Mouse (Mus musculus) left cerebral cortex, postnatal 14 days (tissue): ENCODE data around the gene Fam129a. TPM values are rescaled to one million over a fixed set of nuclear protein-coding genes. Genes with fewer than 3 reads are reported as not detected.
"Not testable (repeated sequence)": the region's sequence is repeated elsewhere in the genome, so short reads cannot be mapped to it uniquely, and the experiment has no call there.

Experiments used
- DNase-seq, 2 experiments: peaks; one replicate each; pipeline ENCODE4 v3.0.0; 2021 to 2022; ENCODE audit warnings: low spot score in 2 of 2, mixed read lengths in 1 of 2
- intact Hi-C: fragments of 180-260 bp; cut with DNase I; formaldehyde crosslinking; loops from one replicate; pipeline ENCODE4 v1.15.1; 2025
- total RNA-seq, 2 experiments: library from RNA; stranded (reverse); gene quantifications; 2 replicates each; pipeline ENCODE4 v1.2.3; 2021

Gene Fam129a
- total RNA-seq, 2 experiments from 2014 or later: 5.4 to 5.9 TPM

DNA sequence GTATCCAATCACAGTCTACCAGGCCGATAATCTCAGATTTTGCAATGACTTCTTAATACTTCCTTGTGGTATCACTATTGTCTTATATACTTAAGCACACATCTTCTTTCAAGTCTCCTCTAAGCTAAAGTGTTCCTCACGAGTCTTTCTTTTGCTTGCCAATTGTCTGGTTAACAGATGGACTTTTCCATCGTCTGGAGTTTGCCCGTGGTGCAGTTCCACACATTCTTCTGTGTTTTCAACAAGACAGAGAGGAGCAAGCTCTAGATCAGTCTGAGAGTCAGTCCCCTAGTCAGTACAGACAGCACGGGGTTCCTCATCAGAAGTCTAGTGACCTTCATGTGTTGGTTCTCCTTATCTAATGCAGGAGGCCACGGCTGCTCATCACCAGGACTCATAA lies 10.5 kb downstream of the Fam129a start:
- DNase-seq: peak in 1 of 2 experiments; percentile 31

DNA sequence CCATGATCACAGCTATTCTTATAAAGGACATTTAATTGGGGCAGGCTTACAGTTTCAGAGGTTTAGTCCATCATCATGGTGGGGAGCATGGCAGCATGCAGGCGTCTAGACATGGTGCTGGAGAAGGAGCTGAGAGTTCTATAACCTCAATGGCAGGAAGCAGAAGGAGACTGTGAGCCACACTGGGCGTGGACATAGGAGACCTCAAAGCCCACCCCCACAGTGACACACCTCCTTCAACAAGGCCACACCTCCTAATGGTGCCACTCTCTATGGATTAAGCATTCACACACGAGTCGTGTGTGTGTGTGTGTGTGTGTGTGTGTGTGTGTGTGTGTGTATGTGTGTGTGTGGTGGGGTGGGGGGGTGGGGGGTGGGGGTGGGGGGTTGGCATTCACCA lies 11.0 kb downstream of the Fam129a start:
- no peak for DNase-seq
- intact Hi-C loops: no loop called here

More for the DNA sequence above, 10.5 kb downstream of the Fam129a start:
- intact Hi-C loops: no loop called here

DNA sequence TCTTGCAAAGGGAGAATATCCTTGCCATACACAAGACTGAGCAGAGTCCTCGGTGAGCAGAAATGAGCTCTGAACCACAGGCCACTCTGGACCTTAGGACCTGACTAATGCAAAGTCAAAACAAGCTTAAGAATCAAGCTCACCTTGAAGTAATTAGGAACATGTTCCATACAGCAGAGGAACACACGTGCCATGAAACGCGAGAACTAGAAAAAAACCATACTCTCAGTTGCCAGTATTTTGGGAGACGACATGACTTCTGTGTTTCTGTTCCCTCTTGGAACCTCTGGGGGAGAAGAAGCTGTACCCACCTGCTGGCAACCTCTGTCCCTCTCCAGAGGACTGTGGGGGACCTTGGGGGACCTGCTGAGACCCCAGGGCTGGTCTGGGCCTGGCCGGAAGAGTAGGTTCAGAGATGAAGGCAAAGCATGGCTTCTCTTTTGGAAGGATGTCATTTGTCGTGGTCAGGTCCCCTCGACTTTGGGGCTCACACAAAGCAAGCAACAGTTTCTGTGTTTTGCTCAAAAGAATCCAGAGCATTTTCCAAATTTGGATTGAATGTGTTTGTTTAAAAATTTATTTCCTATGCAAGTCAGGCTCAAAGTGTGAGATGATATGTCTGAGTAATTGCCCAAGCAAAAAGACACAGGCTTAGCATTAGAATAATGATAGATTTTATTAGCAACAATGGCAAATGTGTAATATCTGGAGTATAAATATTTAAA lies 12.6 kb downstream of the Fam129a start:
- DNase-seq: no peak
- intact Hi-C loops: no loop called here

DNA sequence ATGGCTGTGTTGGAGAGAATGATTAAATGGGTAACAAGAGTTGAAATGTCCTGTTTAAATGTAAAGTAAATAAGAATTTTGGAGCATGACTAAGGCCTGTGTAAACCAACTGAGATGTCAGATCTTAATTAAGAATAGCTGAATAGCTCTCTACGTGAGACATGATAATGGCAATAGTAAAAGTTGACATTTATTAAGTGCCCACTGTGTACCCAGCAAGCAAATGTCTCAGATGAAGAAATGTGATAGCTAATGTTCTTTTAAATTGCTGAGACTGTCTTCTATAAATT lies 13.1 kb downstream of the Fam129a start:
- intact Hi-C loops: no loop called here
- DNase-seq: no peak

DNA sequence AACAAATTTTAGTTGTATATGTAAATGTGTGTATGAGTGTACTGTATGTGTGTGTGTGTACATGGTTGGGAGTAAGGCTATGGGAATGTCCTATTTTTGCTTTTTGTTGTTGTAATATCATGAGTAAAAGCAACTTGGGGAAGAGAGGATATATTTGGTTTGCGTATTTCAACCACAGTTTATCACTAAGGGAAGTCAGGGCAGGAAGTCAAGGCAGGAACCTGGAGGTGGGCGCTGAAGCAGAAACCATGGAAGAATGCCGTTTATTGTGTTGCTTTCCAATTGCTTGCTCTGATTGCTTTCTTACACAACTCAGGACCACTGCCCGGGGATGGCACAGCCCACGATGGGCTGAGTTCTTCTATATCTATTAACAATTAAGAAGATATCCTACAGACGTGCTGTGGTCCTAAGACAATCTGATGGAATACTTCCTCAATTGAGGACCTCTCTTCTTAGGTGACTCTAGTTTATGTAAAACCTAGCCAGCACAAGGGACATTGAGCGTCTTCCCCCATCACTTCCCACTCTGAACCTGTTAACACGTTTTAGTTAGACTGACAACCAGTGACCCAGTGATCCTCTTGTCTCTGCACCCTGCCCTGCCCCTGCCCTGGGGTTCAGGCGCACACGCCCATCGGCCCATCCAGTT lies 13.7 kb downstream of the Fam129a start:
- intact Hi-C loops: no loop called here
- no peak for DNase-seq

DNA sequence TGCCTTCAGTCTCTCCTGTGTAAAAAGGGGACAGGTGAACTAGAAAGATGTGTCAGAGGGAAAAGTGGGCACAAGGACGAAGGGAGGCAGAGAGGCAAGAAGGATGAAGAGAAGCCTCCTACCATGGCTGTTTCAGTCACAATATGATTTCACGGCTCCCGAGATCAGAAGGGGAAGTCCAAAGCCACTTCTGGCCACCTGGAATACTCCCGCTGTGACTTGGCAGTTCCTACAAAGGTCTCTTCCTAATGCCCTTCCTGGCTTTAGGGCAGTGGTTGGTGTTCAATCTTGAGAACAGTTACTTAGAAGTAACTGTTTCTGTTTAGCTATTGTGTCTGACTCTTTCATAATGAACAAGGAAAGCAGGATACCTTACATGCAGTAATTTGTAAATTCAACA lies 14.7 kb downstream of the Fam129a start:
- DNase-seq: no peak
- intact Hi-C loops: no loop called here

DNA sequence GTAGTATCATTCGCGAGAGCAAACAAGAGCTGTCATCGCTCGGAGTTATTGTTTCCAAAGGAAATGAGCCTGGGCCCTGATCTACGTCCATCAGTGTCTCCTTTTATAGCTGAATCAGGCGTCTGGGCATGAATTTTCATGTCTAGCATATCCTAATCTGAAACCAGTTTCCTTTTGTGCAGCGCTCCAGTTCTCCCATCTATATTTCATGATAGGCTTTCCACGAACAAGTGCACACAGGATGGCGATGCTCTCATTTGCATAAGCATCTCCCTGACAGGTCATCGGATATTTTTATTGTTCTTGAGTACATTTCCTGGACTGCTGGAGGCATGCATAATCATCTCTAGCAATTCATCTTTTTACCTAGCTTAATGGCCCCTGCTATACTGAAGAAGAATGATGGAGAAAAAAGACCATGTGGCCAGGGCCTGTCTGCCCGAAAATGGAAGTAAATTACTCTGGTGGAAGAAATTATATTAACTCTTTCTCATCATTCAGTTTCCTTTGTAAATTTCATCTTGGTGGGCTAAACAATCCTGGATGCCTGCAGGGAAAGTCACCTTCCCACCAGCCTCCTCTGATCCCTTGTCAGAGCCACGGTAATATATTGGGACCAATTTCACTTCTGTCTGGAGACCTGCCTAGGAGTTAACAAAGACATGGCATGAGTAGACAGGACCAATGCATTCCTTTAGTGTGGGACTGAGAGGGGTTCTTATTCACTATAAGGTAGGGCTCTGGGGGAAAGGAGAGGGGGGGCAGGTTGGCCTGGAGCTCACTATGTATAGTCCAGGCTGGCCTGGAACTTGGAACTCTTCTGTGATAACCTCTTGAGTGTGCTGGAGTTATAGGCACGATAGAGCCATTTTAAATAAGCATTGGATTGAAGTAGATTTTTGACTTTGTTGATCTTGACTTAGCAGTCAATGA lies 21.4 kb downstream of the Fam129a start:
- intact Hi-C loops: no loop called here

DNA sequence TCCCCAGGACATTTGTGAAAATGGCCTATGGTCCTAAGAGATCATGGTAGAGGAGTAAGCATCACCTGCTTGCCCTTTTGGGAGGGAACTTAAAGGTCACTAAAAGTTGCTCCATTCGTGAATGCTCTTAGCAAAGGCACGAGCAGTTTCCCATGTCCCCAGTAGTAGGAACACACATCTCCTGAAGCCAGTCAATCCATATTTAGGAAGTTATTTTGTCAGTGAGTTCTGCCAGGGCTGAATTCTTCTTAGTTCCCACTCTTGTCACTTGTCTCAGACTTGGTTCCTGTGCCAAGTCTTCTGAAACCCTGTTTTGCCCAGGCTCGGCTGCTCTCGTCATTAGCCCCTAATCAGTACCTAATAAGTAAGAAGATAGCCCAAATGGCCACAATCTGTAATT lies 23.9 kb downstream of the Fam129a start:
- no peak for DNase-seq
- intact Hi-C loops: no loop called here

More for the DNA sequence above, 21.4 kb downstream of the Fam129a start:
- DNase-seq: no peak

DNA sequence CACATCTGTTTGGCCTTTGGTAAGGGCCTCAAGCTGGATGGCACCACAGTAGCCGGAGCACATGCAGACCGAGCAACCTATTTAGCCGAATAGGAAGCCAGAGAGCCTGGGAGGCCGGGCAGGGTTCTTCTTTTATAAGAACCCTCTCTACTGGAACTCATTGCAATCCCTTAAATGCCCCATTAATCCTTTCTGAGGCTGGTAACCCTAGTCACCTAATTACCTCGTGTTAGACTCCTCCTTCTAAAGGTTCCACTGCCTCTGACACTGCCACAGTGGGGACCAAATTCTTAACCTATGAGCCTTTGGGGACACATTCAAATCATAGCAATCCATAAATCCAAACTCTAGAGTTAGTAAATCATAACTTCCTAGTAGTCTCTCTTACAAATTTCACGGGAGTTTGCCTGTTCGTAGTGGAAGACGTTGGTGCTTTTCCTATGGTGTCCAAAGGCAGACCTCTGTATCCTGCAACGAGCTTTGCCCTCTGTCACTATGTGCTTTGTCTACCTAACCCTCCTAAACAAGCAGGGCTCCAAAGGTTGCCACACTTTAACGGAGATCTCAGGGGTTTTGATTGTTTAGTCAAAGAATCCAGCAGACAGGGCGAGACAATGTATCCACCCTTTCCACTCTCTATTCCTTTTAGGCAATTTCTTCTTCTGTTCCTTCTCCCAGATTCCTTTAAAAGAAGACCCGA lies 24.8 kb downstream of the Fam129a start:
- intact Hi-C loops: no loop called here
- DNase-seq: no peak

DNA sequence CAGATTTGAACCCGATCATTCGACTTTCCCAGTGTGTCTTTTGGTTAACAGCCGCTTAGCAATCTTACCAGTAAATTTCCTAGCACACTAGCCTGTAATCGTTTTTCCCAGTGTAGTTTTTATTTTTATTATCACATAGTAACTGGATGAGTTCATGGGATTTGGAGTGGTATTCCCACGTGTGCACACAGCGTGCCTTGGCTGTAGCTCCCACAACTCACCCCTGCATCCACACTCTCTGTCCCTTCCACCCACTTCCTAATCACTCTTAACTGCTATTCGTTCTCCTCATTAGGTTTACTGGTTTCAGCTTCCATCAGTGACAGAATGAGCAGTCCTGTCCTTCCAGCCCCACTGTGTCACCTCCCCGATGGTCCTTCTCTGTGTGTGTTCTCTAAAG lies 25.6 kb downstream of the Fam129a start:
- intact Hi-C loops: no loop called here
- no peak for DNase-seq

DNA sequence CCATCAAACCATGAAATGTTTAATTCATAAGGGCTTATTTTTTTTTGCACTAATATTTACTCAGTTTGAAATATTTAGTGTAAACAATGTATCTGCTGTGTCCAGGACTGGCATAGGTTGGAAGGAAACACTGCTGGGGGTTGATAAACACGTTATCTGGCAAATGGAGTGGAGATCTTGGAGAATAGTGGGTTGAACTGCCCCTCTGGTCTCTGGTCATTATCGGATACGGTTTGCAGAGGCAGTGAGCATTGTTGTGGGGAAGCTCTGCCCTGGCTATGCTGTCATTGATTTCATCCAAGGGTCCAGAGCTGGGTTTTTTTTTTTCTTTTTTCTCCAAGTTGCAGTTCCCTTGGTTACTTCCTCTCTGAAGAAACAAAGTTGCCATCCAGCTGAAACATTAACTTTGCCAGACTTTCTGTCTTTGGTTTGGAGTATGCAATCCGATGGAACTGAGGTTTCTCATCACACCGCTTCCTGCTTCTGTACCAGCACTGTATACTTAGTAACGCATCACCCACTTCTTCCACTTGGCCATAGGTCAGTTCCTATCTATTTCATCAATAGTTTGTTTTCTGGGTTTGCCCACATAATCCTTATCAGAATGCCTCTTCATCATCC lies 26.8 kb downstream of the Fam129a start:
- no peak for DNase-seq
- intact Hi-C loops: no loop called here

DNA sequence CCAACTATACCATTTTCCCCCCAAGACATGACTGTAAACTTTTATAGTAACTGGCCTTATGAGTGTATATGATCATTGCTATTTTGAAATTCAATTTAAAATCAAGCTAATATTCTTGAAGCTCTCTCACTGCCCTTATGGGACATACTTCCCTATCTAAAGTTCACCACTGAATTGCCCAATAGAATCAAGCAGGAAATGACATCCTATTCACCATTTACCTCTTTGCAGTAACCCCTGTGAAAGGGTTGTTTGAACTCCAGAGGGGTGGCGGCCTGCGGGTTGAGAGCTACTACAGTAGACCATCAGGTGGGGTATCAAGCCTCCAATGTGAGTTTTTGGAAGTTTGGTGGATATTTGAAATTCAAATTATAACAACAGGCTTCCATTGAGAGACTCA lies 27.9 kb downstream of the Fam129a start:
- intact Hi-C loops: no loop called here
- DNase-seq: no peak

DNA sequence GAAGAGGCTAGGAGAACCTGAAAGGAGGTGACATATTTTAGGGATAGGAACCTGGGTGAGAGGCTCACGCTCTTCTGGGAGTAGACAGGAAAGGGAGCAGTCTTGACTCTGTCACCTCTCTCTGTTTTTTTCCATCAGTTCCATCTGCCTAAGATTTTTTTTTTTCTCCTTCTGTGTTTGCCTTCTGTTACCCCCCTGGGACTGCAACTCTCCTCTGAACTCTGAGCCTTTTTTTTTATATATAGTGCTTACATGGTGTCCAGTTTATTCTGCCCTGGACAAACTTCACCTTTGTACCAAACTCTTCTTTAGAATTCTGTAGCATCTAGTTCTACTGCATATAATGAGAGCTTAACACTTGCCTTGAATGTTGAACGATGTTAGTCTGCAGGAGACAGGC lies 33.3 kb downstream of the Fam129a start:
- DNase-seq: no peak
- intact Hi-C loops: no loop called here

DNA sequence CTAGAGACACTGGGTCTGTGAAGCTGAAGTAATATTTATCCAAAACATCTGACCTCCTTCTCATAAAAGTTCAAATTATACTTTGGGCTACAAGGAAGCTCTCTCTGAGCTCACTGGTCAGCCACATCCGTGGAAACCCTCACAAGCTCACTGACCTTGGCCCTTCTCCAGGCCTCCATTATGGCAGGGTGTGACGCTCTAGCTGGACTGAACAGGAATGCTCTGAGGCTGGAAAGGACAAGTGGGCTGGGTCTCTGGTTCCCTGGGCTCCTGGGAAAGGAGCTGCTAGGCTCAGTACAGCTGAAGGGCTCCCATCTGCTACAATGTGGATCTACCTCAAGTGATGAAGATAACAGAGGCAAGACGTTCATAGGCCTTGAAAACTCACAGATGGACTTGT lies 37.0 kb downstream of the Fam129a start:
- intact Hi-C loops, DNase-seq: not testable (repeated sequence)

DNA sequence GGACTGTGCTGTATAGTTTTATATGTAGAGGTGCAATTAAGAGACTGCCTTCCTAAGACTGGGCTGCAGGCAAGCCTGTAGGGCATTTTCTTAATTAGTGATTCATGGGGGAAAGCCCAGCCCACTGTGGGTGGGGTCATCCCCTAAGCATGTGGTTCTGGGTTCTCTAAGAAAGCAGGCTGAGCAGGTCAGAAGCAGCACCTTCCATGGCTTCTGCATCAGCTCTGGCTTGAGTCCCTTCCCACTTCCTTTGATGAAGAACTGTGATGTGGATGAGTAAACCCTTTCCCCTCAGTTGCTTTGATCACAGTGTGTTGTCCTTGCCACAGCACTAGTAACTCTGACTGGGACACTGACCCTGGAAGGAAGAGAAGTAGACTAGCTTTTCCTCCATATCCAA lies 39.6 kb downstream of the Fam129a start:
- intact Hi-C loops: no loop called here
- no peak for DNase-seq

DNA sequence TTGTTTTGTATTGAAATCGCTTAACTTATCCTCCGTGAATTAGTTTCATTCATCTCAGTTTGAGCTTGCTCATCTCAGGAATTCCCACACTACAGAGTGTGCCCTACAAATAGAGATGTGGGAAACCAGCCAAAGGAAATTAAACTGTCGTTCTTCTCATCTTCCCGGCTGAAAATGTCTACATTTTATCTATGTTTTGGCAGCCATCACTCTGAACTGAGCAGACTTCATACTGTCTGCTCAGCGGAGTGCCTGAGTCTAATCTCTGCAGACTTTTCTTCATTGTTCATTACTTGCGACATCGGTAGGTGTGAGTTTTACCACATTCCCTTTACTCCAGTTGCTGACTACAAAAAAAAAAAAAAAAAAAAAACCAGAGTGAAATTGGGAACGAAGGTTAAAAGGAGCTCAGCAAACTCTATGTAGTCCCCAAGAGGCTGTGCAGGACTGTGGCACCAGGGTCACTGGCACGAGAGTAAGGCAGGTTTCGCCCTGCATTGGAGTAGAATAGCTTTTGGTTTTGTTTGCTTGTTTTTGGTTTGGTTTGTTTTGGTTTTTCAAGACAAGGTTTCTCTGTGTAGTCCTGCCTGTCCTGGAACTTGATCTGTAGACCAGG lies 43.4 kb downstream of the Fam129a start:
- intact Hi-C loops: no loop called here
- no peak for DNase-seq

DNA sequence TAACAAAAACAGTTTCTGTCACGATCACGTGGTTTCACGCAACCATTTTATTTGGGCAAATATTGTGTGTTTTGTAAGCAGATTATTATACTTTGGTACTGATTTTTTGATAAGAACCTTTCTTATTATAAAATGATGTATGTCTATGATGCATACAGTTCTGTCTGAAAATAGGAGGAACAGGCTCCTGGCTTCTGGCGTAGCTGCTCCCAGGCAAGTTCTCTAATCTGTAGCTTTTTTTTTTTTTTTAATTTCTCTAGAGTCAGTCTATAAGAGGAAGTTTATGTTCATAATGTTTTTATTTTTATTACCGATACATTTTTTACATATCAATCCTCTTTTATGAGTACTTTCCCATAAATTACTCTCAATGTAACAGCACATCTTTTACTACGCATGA lies 44.6 kb downstream of the Fam129a start:
- intact Hi-C loops: no loop called here
- no peak for DNase-seq

DNA sequence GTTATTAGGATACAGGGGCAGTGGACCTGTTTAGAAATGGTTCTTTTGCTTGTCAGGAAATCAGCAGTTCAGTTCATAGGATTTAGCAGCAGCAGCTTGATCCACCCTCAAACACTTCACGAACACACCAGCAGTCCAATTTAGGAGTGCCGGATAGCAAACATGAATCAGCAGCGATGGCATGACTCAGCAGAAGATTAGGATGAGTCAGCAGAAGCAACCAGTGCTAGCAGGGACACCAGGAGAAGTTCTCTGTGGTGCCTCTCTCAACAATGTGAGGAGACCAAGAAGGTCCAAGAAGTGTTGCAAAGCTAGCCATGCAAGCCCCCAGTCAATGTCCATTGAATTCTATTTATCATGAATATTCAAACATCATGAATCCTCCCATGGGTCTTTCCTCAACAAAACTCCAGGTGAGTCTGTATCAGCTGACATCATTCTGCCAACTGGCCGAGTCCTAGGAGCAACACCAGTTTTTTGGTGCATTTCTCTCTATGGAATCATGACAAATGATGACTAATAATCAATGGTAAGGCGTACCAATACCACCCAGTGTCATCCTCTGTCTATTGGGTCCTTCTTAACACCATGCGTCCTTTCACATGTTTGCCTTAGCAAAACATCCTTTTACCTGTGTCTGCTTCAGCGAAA lies 45.7 kb downstream of the Fam129a start:
- intact Hi-C loops: no loop called here
- peak; percentile 31 to 41 for DNase-seq

DNA sequence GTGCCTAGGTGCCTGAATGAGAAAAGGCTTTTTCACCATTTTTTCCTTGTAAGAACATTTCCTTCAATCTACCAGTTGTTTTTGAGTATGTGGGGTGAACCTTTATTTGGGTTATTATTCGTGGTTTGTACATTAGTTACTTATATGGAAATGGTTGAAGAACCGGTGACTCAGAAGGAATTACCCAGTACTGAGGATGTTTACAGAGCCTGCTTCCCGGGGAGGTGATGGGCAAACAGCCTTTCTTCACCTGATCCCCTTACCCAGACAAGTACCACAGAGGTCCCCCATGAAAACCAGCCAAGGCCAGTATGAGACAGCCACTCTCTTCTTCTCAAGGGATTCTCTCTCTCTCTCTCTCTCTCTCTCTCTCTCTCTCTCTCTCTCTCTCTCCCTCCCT lies 47.3 kb downstream of the Fam129a start:
- DNase-seq: no peak
- intact Hi-C loops: no loop called here
